Mouse (Mus musculus) intestine, embryonic 16.5 days (tissue): ENCODE measurements around the gene Gm9844. TPM values are rescaled to one million over a fixed set of nuclear protein-coding genes. Genes with fewer than 3 reads are reported as not detected.

Experiments
- ATAC-seq: fragments of 200-750 bp; cut with Nextera tagmentation; 2 replicates; pipeline ENCODE4 v1.8.0; 2017; ENCODE audit warnings: moderate TSS enrichment, moderate library complexity
- H3K27ac ChIP-seq: fragments of 300-500 bp; sonication (generic); 2 replicates; pipeline ENCODE4 v1.5.1; 2014; ENCODE audit warnings: mild to moderate bottlenecking, low read length
- H3K27me3 ChIP-seq: fragments of 300-500 bp; sonication (generic); replicated peaks from 2 replicates; pipeline ENCODE4 v1.6.1; 2014; ENCODE audit warnings: low read length, control low read depth, mixed read lengths; ENCODE audit not compliant: control insufficient read depth, insufficient read depth
- H3K36me3 ChIP-seq: fragments of 300-500 bp; sonication (generic); 2 replicates; pipeline ENCODE4 v1.6.1; 2014; ENCODE audit warnings: low read length, control low read depth; ENCODE audit not compliant: control insufficient read depth, insufficient read depth
- H3K4me1 ChIP-seq: fragments of 300-500 bp; sonication (generic); 2 replicates; pipeline ENCODE4 v1.6.1; 2014; ENCODE audit warnings: low read length, control low read depth, mixed read lengths; ENCODE audit not compliant: control insufficient read depth, insufficient read depth
- H3K4me2 ChIP-seq: fragments of 300-500 bp; sonication (generic); 2 replicates; pipeline ENCODE4 v1.6.1; 2014; ENCODE audit warnings: low read depth, low read length, control low read depth
- H3K4me3 ChIP-seq: fragments of 300-500 bp; sonication (generic); 2 replicates; pipeline ENCODE4 v1.5.1; 2014; ENCODE audit warnings: mild to moderate bottlenecking, low read length
- H3K9ac ChIP-seq: fragments of 300-500 bp; sonication (generic); 2 replicates; pipeline ENCODE4 v1.6.1; 2014; ENCODE audit warnings: low read depth, low read length
- H3K9me3 ChIP-seq: fragments of 300-500 bp; sonication (generic); 2 replicates; pipeline ENCODE4 v1.6.1; 2016; ENCODE audit warnings: low read length, control low read depth; ENCODE audit not compliant: control insufficient read depth
- WGBS: fragments of 180-500 bp; shearing (Covaris S2); extraction: QIAGEN DNeasy Blood & Tissue Kit; methylation state at CpG from one replicate; pipeline ENCODE4 v1.1.7; 2014; 5-methylcytosine and 5-hydroxymethylcytosine counted together
- polyA plus RNA-seq: library from polyadenylated mRNA; unstranded; fragments of >200 nt; fragmentation: Nextera tagmentation; extraction: Ambion mirVana; gene quantifications from 2 replicates; pipeline ENCODE4 v1.2.1, GENCODE M21; 2015

Gm9844 gene
- polyA plus RNA-seq, 1 experiment from 2014 or later = 9.7 TPM

DNA sequence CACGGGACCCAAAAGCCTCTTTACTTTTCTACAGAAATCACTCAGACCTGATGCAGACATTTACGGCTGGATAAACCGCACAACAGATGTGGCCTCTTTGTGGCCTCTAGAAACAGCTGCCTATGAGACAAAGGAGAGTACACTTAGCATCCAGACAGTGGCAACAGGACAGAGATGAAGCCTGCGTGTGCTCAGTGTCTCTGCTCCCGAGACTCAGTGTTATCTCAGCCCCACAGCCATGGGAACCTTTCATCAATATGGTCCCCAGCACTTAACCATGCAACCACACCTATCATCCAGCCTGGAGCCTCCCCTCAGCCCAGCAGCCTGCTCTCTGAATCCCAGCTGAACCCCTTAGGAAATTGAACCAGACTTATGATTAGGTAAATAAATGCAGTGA is 2.8 kb upstream of the Gm9844 start:
- Histone ChIP-seq H3K27ac (no peak overlapping the region), H3K4me2 (no peak overlapping the region), H3K4me3 (no peak overlapping the region), H3K27me3 (no peaks in the 10 kb centered on the region), H3K9ac (no peak overlapping the region), H3K9me3 (no peaks in the 10 kb centered on the region), H3K36me3 (no peaks in the 10 kb centered on the region), H3K4me1 (no peaks in the 10 kb centered on the region)
- ATAC-seq = no peak
- WGBS = 72% methylated on average over 5 of the region's 5 CpGs

DNA sequence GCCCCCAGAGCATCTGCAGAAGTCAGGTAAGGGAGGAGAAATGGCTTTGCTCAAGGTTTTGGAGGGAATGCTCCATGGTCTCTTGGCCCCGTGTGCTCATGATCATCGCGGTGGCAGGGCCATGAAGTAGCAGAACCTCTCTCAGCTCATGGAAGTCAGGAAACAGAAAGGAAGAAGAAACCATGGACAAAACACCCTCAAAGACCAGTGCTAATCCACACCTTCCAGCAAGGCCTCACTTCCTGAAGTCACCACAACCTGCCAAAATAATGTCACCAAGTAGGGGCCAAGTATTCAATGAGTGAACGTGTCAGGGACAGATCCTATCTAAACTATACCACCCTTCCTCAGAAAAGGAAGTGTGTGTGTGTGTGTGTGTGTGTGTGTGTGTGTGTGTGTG is 840 bp downstream of the Gm9844 start:
- 83% methylated on average over 4 of the region's 4 CpGs for WGBS
- ATAC-seq = no peak
- Histone ChIP-seq H3K27me3 (no peaks in the 10 kb centered on the region), H3K9ac (no peak overlapping the region), H3K27ac (no peak overlapping the region), H3K36me3 (no peaks in the 10 kb centered on the region), H3K4me3 (no peak overlapping the region), H3K9me3 (no peaks in the 10 kb centered on the region), H3K4me2 (no peak overlapping the region), H3K4me1 (no peaks in the 10 kb centered on the region)

DNA sequence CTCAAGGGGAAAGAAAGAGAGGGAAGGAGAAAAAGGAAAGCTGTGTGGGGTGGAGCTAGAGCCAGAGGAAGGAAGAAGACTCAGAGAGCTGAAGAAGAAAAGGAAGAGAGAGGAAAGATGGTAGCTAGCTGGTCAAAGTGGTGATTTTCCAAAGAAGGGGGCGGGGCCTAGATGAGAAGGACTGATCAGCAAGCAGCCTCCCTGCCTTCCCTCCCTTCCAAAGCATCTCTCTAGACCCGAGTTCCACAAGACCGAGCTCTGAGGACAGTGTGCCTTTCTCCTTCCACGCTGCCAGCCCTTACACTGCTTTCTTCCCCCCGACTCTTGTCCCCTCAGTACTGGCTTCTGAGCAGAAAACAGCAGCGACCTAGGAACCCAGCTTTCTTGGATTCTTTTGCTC is 2.1 kb downstream of the Gm9844 start:
- H3K4me3 ChIP-seq = no peak overlapping the region
- no peaks in the 10 kb centered on the region for H3K27me3 ChIP-seq
- H3K4me2 ChIP-seq = no peak overlapping the region
- no peak overlapping the region for H3K27ac ChIP-seq
- 26% methylated on average over 6 of the region's 6 CpGs for WGBS
- no peaks in the 10 kb centered on the region for H3K36me3 ChIP-seq
- ATAC-seq = no peak
- no peaks in the 10 kb centered on the region for H3K4me1 ChIP-seq
- H3K9ac ChIP-seq = no peak overlapping the region
- H3K9me3 ChIP-seq = no peaks in the 10 kb centered on the region

DNA sequence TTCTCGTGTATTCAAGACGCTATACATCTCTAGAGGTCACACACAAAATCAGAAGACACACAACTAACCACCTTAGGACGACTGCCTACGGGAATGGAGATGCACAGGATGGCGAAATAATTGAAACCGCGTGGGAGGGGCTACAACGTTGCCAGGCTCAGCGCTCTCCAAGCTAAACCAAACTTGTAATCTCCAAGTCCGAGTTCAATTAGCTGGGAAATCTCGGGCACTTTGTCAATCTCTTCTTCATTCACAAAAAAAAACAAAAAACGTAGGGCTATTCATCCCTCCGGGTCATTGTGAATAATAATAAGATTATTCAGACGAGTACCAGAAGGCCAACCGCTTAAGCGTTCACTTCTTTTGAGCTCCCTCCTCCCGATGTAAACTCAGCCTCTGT is 7.1 kb downstream of the Gm9844 start:
- WGBS = 62% methylated on average over 17 of the region's 17 CpGs
- no peak overlapping the region for H3K4me3 ChIP-seq

DNA sequence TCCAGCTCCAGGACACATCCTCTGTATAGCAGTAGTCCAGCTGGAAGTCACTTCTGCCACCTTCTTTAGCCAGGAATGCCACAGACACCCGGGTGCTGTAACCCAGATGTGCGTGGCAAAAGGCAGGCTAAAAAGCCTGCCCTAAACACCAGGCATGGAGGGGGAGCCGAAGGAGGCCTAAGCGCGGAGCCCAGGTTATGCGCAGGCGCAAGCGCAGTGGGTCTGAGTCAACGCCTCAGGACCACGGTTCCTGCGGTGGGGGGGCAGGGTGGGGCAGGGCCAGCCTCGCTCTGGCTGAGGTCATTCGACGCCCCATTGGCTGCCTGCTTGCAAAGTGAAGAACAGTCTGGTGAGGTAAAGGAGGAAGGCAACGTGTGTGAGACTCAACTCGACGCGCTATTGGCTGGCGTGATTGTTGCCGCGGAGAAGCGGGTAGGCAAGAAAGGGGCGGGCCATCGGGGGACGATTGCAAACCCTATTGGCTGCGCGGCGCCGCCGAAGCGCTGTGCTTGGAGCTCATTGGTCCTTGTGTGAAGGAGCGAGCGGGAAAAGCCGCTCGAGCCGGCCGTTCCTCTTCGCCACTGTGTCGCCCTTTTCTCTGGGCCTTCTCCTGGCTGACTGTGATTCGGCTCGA is 7.6 kb downstream of the Gm9844 start, which contains the start of the genes Lypd4 and Dmrtc2:
TSS of gene Lypd4 (minus strand) at position 410 of the 634 bp plus-strand sequence.
TSS of gene Dmrtc2 (plus strand) at position 526 of the 634 bp plus-strand sequence.
- Histone ChIP-seq H3K4me3 (no peak within 1 kb of the TSS), H3K9ac (no peak within 1 kb of the TSS), H3K4me1 (no peaks in the 10 kb centered on the region), H3K9me3 (peaks cover 4% of the 10 kb centered on the region; the same call in 1 of the 2 replicates), H3K36me3 (no peaks in the 10 kb centered on the region), H3K4me2 (no peak within 1 kb of the TSS), H3K27ac (no peak within 1 kb of the TSS), H3K27me3 (peaks cover 3% of the 10 kb centered on the region; the same call in 1 of the 2 replicates)
- ATAC-seq = no peak
- 52% methylated on average over 39 of the region's 41 CpGs for WGBS

More for the DNA sequence above, 7.1 kb downstream of the Gm9844 start:
- Histone ChIP-seq H3K27ac (no peak overlapping the region), H3K9me3 (peaks cover 4% of the 10 kb centered on the region; the same call in 1 of the 2 replicates), H3K4me2 (no peak overlapping the region), H3K4me1 (no peaks in the 10 kb centered on the region), H3K9ac (no peak overlapping the region), H3K36me3 (no peaks in the 10 kb centered on the region), H3K27me3 (peaks cover 3% of the 10 kb centered on the region; the same call in 1 of the 2 replicates)
- no peak for ATAC-seq

DNA sequence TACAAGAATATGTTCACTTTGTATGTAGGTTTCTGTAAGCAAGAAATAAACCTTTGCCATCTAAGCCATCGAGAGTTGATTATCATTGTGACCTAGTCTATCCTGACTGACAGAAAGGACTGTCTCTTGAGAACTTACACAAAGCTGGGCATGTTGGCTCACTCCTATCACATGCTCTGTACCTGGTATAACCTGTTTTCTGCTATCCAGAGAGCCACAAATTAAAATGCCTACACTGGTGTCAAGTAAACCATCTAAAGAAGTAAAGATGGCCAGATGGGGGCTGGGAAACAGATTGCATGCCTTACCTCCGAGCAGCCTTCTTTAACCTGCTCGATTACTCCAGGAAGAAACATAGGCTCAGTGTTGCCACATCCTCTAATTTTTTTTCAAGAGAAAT is 15.6 kb downstream of the Gm9844 start:
- WGBS = 59% methylated on average over 3 of the region's 3 CpGs
- Histone ChIP-seq H3K4me1 (no peaks in the 10 kb centered on the region), H3K9me3 (no peaks in the 10 kb centered on the region), H3K27ac (no peak overlapping the region), H3K9ac (no peak overlapping the region), H3K27me3 (no peaks in the 10 kb centered on the region), H3K4me2 (no peak overlapping the region), H3K36me3 (no peaks in the 10 kb centered on the region), H3K4me3 (no peak overlapping the region)
- no peak for ATAC-seq

DNA sequence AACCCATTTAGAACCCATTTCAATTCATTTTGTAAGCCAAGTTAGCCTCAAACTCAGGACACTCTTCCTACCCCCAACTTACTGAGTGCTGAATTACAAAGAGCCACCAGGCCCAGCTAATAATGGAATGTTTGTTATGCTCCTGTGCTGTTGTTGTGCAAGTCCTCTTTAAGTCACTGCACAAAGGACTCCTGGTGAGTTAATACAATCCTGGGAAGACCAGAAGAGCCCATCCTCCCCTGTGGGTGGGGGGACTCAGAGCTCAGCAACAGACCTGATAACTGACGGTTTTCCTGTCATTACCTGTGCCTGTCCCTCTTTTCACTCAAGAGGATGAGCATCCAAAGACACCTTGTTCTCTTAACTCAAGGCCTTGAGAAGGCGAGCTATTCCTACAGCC is 17.6 kb downstream of the Gm9844 start:
- no peak overlapping the region for H3K4me3 ChIP-seq
- H3K27ac ChIP-seq = no peak overlapping the region
- H3K9me3 ChIP-seq = no peaks in the 10 kb centered on the region
- no peak overlapping the region for H3K4me2 ChIP-seq
- H3K27me3 ChIP-seq = no peaks in the 10 kb centered on the region
- H3K36me3 ChIP-seq = no peaks in the 10 kb centered on the region
- H3K4me1 ChIP-seq = no peaks in the 10 kb centered on the region
- no peak for ATAC-seq
- WGBS = 35% methylated on average over 2 of the region's 2 CpGs
- H3K9ac ChIP-seq = no peak overlapping the region

DNA sequence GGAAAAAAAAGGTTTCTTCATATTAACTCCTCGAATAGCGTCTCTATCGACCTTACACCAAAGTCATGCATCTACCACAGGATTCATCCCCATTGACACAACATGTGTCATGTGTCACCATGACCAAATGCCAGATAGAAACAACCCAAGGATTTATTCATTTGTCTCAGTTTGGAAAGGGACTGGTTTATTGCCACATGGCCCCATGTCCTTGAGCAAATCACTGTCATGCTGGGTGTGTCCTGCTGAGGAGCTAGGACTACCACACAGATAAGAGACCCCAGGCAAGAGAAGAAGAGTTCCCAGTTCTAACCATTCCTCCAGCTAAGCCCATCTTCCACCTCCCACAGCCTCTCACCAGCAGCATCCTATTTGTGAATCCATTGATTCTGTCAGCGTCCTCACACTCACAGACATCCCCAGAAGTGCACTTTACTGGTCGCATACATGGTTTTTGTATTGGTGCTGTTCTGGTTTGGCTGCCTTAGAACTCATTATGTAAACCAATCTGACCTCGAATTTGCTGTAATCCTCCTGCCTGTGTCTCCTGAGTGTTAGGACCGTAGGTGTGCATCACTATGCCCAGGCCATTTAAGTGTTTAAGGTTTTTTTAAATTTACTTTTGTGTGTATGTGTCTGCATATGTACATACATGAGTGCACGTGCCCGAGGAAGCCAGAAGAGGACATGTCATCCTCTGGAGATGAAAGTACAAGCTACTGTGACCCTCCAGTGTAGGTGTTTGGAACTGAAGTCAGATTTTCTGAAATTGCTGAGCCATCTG is 20.6 kb downstream of the Gm9844 start:
- no peak overlapping the region for H3K27ac ChIP-seq
- H3K27me3 ChIP-seq = no peaks in the 10 kb centered on the region
- peaks cover 6% of the 10 kb centered on the region; the same call in 1 of the 2 replicates for H3K36me3 ChIP-seq
- no peaks in the 10 kb centered on the region for H3K9me3 ChIP-seq
- no peak for ATAC-seq
- H3K4me1 ChIP-seq = peaks cover 18% of the 10 kb centered on the region
- H3K4me2 ChIP-seq = no peak overlapping the region
- 91% methylated on average over 9 of the region's 9 CpGs for WGBS
- H3K9ac ChIP-seq = no peak overlapping the region
- no peak overlapping the region for H3K4me3 ChIP-seq

DNA sequence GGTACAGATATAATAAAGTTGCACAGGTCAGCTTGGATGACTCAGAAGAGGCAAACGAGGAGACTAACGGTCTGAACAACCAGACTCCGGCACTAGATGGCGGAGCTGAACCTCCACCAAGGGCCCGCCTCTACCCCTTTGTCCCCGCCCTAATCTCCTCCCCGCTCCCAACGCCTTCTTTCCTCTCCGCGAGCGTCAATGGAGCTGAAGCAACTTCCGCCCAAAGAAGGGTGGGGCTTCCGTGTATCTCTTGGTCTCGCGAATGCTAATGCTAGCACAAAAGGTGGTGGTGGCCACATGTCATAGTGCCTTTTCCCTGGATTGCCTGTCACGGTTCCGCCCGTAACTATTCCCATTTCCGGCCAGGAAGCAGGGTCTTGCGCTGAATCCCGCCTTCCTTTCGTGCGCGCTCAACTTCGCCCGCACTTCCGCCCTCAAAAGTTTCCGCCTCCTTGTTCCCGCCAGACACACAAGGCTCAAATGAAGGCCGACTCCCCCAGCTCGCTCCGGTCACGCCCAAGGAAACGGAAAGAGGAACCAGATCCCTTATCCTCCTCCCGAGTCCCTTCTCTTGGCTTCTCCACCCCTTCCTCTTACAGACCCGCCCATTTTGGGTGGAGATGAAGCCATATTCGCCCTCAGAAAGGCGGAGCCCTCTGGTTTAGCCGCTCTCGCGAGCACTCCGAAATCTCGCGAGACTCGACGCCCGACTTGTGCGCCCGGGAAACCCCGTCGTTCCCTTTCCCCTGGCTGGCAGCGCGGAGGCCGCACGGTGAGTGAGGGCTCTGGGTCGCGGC is 22.1 kb downstream of the Gm9844 start, which contains the start of gene Rps19:
TSS of gene Rps19 (plus strand) at position 476 of the 797 bp plus-strand sequence.
- Histone ChIP-seq H3K4me2 (peak within 1 kb of the TSS; percentile 86), H3K9ac (peak within 1 kb of the TSS; percentile 100), H3K9me3 (no peaks in the 10 kb centered on the region), H3K4me1 (peaks cover 21% of the 10 kb centered on the region), H3K36me3 (peaks cover 21% of the 10 kb centered on the region), H3K27ac (peak within 1 kb of the TSS; percentile 89), H3K4me3 (peak within 1 kb of the TSS; percentile 99), H3K27me3 (no peaks in the 10 kb centered on the region)
- ATAC-seq = peak; percentile 96
- WGBS = under 1% methylated on average over 57 of the region's 57 CpGs
